Mouse (Mus musculus): ENCODE results near the gene Pml.
A peak's percentile ranks its signal among the peaks of the same experiment; 100 is the strongest.
"Not testable (repeated sequence)": the region's sequence is repeated elsewhere in the genome, so short reads cannot be mapped to it uniquely, and the experiment has no call there.

Pml gene

GRCm38 (mm10) chr9:58271551-58271950, 22.0 kb upstream of the Pml start:
- DNase-seq (ENCODE audit: low spot score): not testable (repeated sequence)

- DNase-seq (ENCODE audit: low spot score): no peak
Measured at GRCm38 (mm10) chr9:58271109-58271508, 21.5 kb upstream of the Pml start.

GRCm38 (mm10) chr9:58270081-58270480, 20.5 kb upstream of the Pml start:
- no peak for DNase-seq (ENCODE audit: low spot score)

GRCm38 (mm10) chr9:58268384-58269313, 19.1 kb upstream of the Pml start:
- DNase-seq (ENCODE audit: low spot score): peak; percentile 47

- DNase-seq (ENCODE audit: low spot score): no peak
Measured at GRCm38 (mm10) chr9:58267046-58267445, 17.5 kb upstream of the Pml start.

GRCm38 (mm10) chr9:58266571-58267011, 17.0 kb upstream of the Pml start:
- no peak for DNase-seq (ENCODE audit: low spot score)

GRCm38 (mm10) chr9:58265368-58265767, 15.8 kb upstream of the Pml start:
- DNase-seq (ENCODE audit: low spot score): no peak

- DNase-seq (ENCODE audit: low spot score): no peak
Measured at GRCm38 (mm10) chr9:58262507-58262906, 12.9 kb upstream of the Pml start.

GRCm38 (mm10) chr9:58255704-58256685, 6.4 kb upstream of the Pml start:
- DNase-seq (ENCODE audit: low spot score): no peak

- DNase-seq (ENCODE audit: low spot score): no peak
Measured at GRCm38 (mm10) chr9:58255105-58255504, 5.5 kb upstream of the Pml start.

- not testable (repeated sequence) for DNase-seq (ENCODE audit: low spot score)
Measured at GRCm38 (mm10) chr9:58253805-58254122, 4.2 kb upstream of the Pml start.

GRCm38 (mm10) chr9:58253033-58253804, 3.6 kb upstream of the Pml start, which contains the start of gene Stoml1:
TSS of gene Stoml1 (plus strand) at chr9:58253164.
- peak; percentile 93 for DNase-seq (ENCODE audit: low spot score)

- DNase-seq (ENCODE audit: low spot score): not testable (repeated sequence)
Measured at GRCm38 (mm10) chr9:58250730-58251129, 1.1 kb upstream of the Pml start.

- no peak for DNase-seq (ENCODE audit: low spot score)
Measured at GRCm38 (mm10) chr9:58250322-58250721, 736 bp upstream of the Pml start.

GRCm38 (mm10) chr9:58248746-58249413, 706 bp downstream of the Pml start:
- DNase-seq (ENCODE audit: low spot score): no peak

- peak; percentile 79 for DNase-seq (ENCODE audit: low spot score)
Measured at GRCm38 (mm10) chr9:58247064-58247759, 2.4 kb downstream of the Pml start.

- DNase-seq (ENCODE audit: low spot score): no peak
Measured at GRCm38 (mm10) chr9:58246083-58246591, 3.4 kb downstream of the Pml start.

- DNase-seq (ENCODE audit: low spot score): no peak
Measured at GRCm38 (mm10) chr9:58243696-58244095, 5.9 kb downstream of the Pml start.

GRCm38 (mm10) chr9:58242696-58243095, 6.9 kb downstream of the Pml start:
- no peak for DNase-seq (ENCODE audit: low spot score)

GRCm38 (mm10) chr9:58241780-58242485, 7.7 kb downstream of the Pml start:
- no peak for DNase-seq (ENCODE audit: low spot score)
